Mouse (Mus musculus) testis, adult 2 months (tissue): ENCODE results near the gene Olfml2b. TPM values are rescaled to one million over a fixed set of nuclear protein-coding genes. Genes with fewer than 3 reads are reported as not detected.

ENCODE experiments used
- H3K27ac ChIP-seq: fragments of 200-500 bp; 2 replicates; pipeline ENCODE4 v1.5.1; 2012; ENCODE audit warnings: low read depth, low read length; ENCODE audit not compliant: control insufficient read depth, insufficient read depth
- H3K27me3 ChIP-seq: fragments of 200-500 bp; 2 replicates; pipeline ENCODE4 v1.6.1; 2012; ENCODE audit warnings: mild to moderate bottlenecking, low read length, moderate library complexity; ENCODE audit not compliant: control insufficient read depth, insufficient read depth
- H3K36me3 ChIP-seq: fragments of 200-500 bp; 2 replicates; pipeline ENCODE4 v1.6.1; 2012; ENCODE audit warnings: mild to moderate bottlenecking, low read length; ENCODE audit not compliant: control insufficient read depth, insufficient read depth
- H3K4me1 ChIP-seq: fragments of 200-500 bp; 2 replicates; pipeline ENCODE4 v1.6.1; 2012; ENCODE audit warnings: low read length; ENCODE audit not compliant: control insufficient read depth, insufficient read depth
- H3K4me3 ChIP-seq: fragments of 200-500 bp; 2 replicates; pipeline ENCODE4 v1.5.1; 2012; ENCODE audit warnings: low read depth, mild to moderate bottlenecking, low read length, moderate library complexity, mixed read lengths; ENCODE audit not compliant: control insufficient read depth
- CTCF ChIP-seq: fragments of 200-500 bp; IDR thresholded peaks from 2 replicates; pipeline ENCODE4 v1.5.1; 2012; ENCODE audit warnings: low read depth, mild to moderate bottlenecking, inconsistent platforms, low read length, moderate library complexity; ENCODE audit not compliant: control insufficient read depth, insufficient read depth, insufficient replicate concordance
- POLR2A ChIP-seq: fragments of 200-500 bp; IDR thresholded peaks from 2 replicates; pipeline ENCODE4 v1.6.1; 2012; ENCODE audit warnings: low read depth, mild to moderate bottlenecking, inconsistent platforms, low read length, moderate library complexity; ENCODE audit not compliant: control insufficient read depth
- polyA plus RNA-seq: library from polyadenylated mRNA; depleted of rRNA; stranded (reverse); fragments of >200 nt; gene quantifications from 2 replicates; pipeline ENCODE4 v1.2.3, GENCODE M21; 2012

The Olfml2b gene
- polyA plus RNA-seq, 1 experiment: 6.4 TPM

GRCm38 (mm10) chr1:170657643-170658314 is 13.4 kb downstream of the Olfml2b start:
- H3K27me3 ChIP-seq: no peaks in the 10 kb centered on the region
- H3K27ac ChIP-seq: no peak overlapping the region
- no peaks in the 10 kb centered on the region for H3K36me3 ChIP-seq
- H3K4me3 ChIP-seq: no peak overlapping the region
- TF ChIP-seq POLR2A (no peak), CTCF (no peak)
- peaks cover 2% of the 10 kb centered on the region; the same call in 1 of the 2 replicates for H3K4me1 ChIP-seq

- TF ChIP-seq CTCF: no peak
- TF ChIP-seq POLR2A: no peak
- Histone ChIP-seq H3K36me3 (no peaks in the 10 kb centered on the region), H3K4me1 (peaks cover 2% of the 10 kb centered on the region; the same call in 1 of the 2 replicates), H3K4me3 (no peak overlapping the region), H3K27ac (no peak overlapping the region), H3K27me3 (no peaks in the 10 kb centered on the region)
Measured at GRCm38 (mm10) chr1:170659260-170659659, 14.9 kb downstream of the Olfml2b start.

- TF ChIP-seq POLR2A (no peak), CTCF (no peak)
- H3K36me3 ChIP-seq: no peaks in the 10 kb centered on the region
- H3K4me3 ChIP-seq: no peak overlapping the region
- H3K27ac ChIP-seq: no peak overlapping the region
- no peaks in the 10 kb centered on the region for H3K27me3 ChIP-seq
- H3K4me1 ChIP-seq: no peaks in the 10 kb centered on the region
Measured at GRCm38 (mm10) chr1:170664620-170665185, 20.4 kb downstream of the Olfml2b start.

GRCm38 (mm10) chr1:170665200-170665599 is 20.9 kb downstream of the Olfml2b start:
- H3K4me1 ChIP-seq: no peaks in the 10 kb centered on the region
- TF ChIP-seq POLR2A (no peak), CTCF (no peak)
- H3K27ac ChIP-seq: no peak overlapping the region
- H3K4me3 ChIP-seq: no peak overlapping the region
- H3K27me3 ChIP-seq: no peaks in the 10 kb centered on the region
- H3K36me3 ChIP-seq: no peaks in the 10 kb centered on the region

- H3K27ac ChIP-seq: no peak overlapping the region
- H3K4me1 ChIP-seq: no peaks in the 10 kb centered on the region
- H3K27me3 ChIP-seq: no peaks in the 10 kb centered on the region
- H3K36me3 ChIP-seq: no peaks in the 10 kb centered on the region
- TF ChIP-seq POLR2A: no peak
- no peak for TF ChIP-seq CTCF
- no peak overlapping the region for H3K4me3 ChIP-seq
Measured at GRCm38 (mm10) chr1:170674184-170674775, 29.9 kb downstream of the Olfml2b start.

GRCm38 (mm10) chr1:170677681-170678080 is 33.3 kb downstream of the Olfml2b start:
- Histone ChIP-seq H3K27me3 (no peaks in the 10 kb centered on the region), H3K36me3 (no peaks in the 10 kb centered on the region), H3K4me1 (no peaks in the 10 kb centered on the region), H3K4me3 (no peak overlapping the region), H3K27ac (no peak overlapping the region)
- TF ChIP-seq CTCF (no peak), POLR2A (no peak)

- TF ChIP-seq POLR2A: no peak
- TF ChIP-seq CTCF: no peak
- no peak overlapping the region for H3K27ac ChIP-seq
- H3K4me3 ChIP-seq: no peak overlapping the region
- no peaks in the 10 kb centered on the region for H3K4me1 ChIP-seq
- no peaks in the 10 kb centered on the region for H3K36me3 ChIP-seq
- H3K27me3 ChIP-seq: no peaks in the 10 kb centered on the region
Measured at GRCm38 (mm10) chr1:170678861-170679260, 34.5 kb downstream of the Olfml2b start.
